Mouse (Mus musculus): ENCODE data around the gene Chml.

Gene Chml

GRCm38 (mm10) chr1:175692246-175692996, at the start of gene Chml, which contains the start of gene Opn3:
Gene Chml, minus strand, starts transcription at chr1:175692901.
Gene Opn3, minus strand, starts transcription at chr1:175692776.
- in situ Hi-C loops (cut with MboI, MseI): loop anchor here (5.0 to 25.0 kb wide), 2 partner anchors 60 to 1770 kb away; no protein-coding TSS in a partner anchor

GRCm38 (mm10) chr1:175725771-175726170, 33.1 kb upstream of the Chml start:
- in situ Hi-C loops (cut with MboI, MseI): no loop called here

- in situ Hi-C loops (cut with MboI, MseI): no loop called here
Observed at GRCm38 (mm10) chr1:175716832-175717231, 24.1 kb upstream of the Chml start.

DNA sequence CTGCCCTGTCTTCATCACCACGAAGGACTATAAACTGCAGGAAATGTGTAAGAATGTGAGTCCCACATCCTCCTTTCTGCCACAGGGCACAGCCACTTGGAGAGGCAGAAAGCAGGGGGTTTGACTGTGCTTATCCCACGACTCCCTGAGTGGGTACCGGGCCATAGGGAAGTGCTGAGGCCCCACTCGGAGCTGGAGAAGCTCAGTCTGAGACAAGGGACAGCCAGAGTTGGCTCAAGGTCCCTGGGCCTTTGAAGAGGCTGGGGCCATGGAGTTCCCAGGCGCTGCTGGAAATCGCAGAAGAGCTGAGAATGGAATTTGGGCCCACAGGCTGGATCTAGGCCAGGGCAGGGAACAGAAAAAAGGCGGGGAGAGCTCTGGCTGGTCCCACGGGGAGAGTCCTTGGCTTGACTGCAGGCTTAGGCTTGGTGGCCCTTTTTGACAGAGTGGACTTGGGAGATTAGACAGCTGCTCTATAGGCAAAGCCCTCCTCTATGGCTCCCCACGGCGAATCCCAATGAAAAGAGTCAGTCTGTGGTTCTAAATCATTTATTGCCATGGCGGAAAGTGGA, 19.7 kb upstream of the Chml start:
- in situ Hi-C loops (cut with MboI, MseI): no loop called here

DNA sequence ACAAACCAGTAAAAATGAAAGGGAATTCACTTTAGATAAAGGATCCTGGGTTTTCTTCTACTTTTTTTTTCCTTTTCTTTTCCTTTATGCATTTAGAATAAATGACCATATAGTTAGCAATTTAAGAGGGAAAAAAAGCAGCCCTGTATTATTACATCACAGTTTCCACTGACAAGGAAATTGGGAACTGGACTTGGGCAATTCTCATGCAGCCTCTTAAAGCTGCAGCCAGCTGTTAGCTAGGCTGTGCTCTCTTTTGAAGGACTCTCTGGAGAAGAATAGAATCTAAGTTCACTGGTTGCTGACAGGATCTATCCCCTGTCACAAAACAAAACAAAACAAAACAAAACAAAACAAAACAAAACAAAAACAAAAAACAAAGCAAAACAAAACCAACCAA, 15.3 kb upstream of the Chml start:
- in situ Hi-C loops (cut with MboI, MseI): loop anchor here (10.0 kb wide), 1 partner anchor 167 kb away; no protein-coding TSS in a partner anchor

- in situ Hi-C loops (cut with MboI, MseI): loop anchor here (10.0 kb wide), 1 partner anchor 167 kb away; no protein-coding TSS in a partner anchor
Observed at GRCm38 (mm10) chr1:175707599-175707998, 14.9 kb upstream of the Chml start.

DNA sequence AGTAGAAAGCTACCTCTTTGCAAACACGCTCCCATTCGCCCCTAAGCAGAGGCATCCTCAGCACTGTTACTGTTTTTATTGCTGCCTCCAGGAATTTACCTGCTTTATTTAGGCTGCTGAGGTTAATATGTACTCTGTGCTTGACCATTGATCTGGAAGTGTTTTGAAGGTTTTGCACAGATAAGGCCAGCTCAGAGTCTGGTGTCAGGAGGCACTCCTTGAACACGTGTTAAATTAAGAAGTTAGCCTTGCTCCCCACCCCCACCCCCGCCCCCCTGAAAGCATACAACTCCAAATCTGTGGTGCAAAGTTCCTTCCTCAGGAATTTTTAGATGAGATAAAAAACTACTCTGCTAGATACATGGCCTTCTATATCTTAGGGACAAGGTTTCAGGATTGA, 8.4 kb upstream of the Chml start:
- in situ Hi-C loops (cut with MboI, MseI): loop anchor here (10.0 kb wide), 1 partner anchor 174 kb away; no protein-coding TSS in a partner anchor

- in situ Hi-C loops (cut with MboI, MseI): loop anchor here (10.0 to 25.0 kb wide), 2 partner anchors 175 to 1763 kb away; no protein-coding TSS in a partner anchor
Observed at GRCm38 (mm10) chr1:175699796-175700195, 7.1 kb upstream of the Chml start.

- in situ Hi-C loops (cut with MboI, MseI): loop anchor here (25.0 kb wide), 1 partner anchor 1763 kb away; no protein-coding TSS in a partner anchor
Observed at GRCm38 (mm10) chr1:175699375-175699774, 6.7 kb upstream of the Chml start.

GRCm38 (mm10) chr1:175698293-175698692, 5.6 kb upstream of the Chml start, which contains the start of gene Wdr64:
Gene Wdr64, plus strand, starts transcription at chr1:175698593.
- in situ Hi-C loops (cut with MboI, MseI): loop anchor here (25.0 kb wide), 1 partner anchor 1764 kb away; no protein-coding TSS in a partner anchor

GRCm38 (mm10) chr1:175693429-175693960, 794 bp upstream of the Chml start:
- in situ Hi-C loops (cut with MboI, MseI): loop anchor here (5.0 to 25.0 kb wide), 2 partner anchors 61 to 1769 kb away; no protein-coding TSS in a partner anchor

DNA sequence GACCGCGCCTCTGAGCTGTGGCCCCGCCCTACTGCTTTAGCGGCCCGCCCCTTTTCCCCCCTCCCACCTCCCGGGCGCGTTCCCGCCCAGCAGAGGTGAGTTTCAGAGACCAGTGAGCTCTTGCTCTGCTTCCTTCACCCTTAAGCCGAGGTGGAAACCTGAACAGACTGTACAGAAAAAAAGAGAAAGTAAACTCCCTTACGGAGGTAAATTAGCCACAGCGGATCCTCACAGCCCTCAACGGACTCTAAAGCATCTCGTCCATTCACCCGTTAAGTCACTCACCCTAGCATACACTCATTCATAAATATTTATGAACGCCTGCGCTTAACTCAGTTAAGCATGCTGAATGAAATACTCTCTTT, 278 bp upstream of the Chml start:
- in situ Hi-C loops (cut with MboI, MseI): loop anchor here (5.0 to 25.0 kb wide), 2 partner anchors 61 to 1769 kb away; no protein-coding TSS in a partner anchor

DNA sequence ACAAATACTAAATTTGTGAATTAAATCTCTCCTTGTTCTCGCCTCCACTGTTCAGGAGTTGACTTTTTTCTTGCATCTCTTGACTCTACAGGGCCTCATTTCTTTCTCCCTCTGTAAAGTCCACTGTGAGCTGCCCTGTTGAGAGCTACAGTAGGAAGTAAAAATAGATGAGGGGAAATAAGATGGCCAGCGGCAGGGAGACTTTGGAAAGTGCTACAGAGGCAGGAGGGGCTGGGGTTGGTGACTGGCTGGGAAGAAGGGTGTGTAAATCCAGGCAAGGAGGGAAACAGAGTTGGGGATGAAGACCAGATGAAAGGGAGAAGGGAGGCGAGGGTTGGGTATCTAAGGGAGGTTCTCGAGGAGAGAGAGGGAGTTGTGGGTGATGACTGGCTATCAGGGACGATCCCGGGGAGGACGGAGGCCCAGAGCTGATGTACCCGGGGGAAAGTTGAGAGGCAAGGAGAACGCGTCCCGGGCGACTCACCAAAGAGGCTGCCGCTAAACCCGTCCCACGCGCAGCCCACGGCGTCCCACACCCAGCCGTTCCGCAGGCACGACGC, 935 bp downstream of the Chml start:
- in situ Hi-C loops (cut with MboI, MseI): loop anchor here (5.0 to 25.0 kb wide), 2 partner anchors 59 to 1771 kb away; no protein-coding TSS in a partner anchor

DNA sequence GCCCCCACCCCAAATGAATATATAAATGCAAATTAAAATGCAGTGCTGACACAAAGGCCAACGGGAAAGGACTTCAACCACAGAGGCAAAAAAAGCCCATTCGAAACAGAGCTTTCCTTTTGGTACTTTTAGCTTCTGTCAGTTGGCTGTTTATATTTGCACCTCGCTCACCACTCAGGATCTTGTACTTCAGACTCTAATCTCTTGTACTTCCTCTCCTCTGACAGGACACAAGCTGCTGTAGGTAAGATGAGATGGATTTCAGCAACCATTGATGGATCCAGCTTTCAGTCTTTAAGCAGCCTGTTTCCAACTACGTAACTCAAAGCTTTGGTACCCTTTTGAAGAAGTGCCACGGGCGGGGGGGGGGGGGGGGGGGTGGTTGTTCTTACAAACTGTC, 11.7 kb downstream of the Chml start:
- in situ Hi-C loops (cut with MboI, MseI): loop anchor here (25.0 kb wide), 1 partner anchor 1781 kb away; no protein-coding TSS in a partner anchor

GRCm38 (mm10) chr1:175677459-175677858, 15.2 kb downstream of the Chml start:
- in situ Hi-C loops (cut with MboI, MseI): loop anchor here (25.0 kb wide), 1 partner anchor 1785 kb away; no protein-coding TSS in a partner anchor

GRCm38 (mm10) chr1:175675116-175675515, 17.6 kb downstream of the Chml start:
- in situ Hi-C loops (cut with MboI, MseI): loop anchor here (25.0 kb wide), 1 partner anchor 1787 kb away; no protein-coding TSS in a partner anchor

- in situ Hi-C loops (cut with MboI, MseI): no loop called here
Observed at GRCm38 (mm10) chr1:175673563-175674325, 19.0 kb downstream of the Chml start.

DNA sequence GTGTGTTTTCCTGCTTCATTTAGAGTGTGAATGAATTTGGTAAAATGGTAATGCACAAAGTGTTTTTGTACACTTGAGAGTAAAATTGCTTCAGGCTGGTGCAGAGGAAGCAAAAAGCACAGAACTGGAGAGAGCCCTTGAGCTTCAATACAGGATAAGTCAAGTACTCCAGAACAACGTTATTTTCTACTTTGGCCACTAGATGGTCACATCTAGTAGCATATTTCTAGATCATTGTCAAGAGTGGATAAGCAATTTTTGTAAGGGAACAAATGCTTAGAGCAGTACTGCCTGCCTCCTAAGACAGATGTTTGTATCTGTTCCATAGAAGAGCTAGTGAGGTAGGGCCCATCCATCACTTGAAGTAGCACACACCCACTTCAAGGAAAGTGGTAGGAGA, 21.1 kb downstream of the Chml start:
- in situ Hi-C loops (cut with MboI, MseI): no loop called here

DNA sequence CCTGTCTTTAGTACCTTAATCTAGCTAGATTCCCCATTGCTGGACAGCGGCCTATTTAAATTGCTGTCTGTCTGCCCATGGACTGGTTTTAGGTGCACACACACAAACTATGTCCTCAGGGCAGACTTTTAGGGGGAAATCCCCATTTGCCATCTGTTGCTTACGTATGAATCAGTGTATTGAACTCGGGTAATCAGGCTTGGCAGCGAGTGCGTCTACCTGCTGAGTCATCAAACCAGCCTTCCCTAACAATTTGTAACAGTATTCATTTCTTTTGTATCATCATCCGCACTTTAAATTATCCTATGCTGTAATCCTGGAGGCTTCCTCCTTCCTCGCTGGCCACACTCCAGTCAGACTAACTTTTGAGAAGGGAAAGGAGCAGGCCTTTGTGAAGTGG, 22.7 kb downstream of the Chml start:
- in situ Hi-C loops (cut with MboI, MseI): no loop called here

- in situ Hi-C loops (cut with MboI, MseI): no loop called here
Observed at GRCm38 (mm10) chr1:175669456-175669855, 23.2 kb downstream of the Chml start.

All from regulatory T cell (primary cell).